Mouse (Mus musculus): ENCODE data around the gene Ccdc34.
A peak's percentile ranks its signal among the peaks of the same experiment; 100 is the strongest.

The Ccdc34 gene

DNA sequence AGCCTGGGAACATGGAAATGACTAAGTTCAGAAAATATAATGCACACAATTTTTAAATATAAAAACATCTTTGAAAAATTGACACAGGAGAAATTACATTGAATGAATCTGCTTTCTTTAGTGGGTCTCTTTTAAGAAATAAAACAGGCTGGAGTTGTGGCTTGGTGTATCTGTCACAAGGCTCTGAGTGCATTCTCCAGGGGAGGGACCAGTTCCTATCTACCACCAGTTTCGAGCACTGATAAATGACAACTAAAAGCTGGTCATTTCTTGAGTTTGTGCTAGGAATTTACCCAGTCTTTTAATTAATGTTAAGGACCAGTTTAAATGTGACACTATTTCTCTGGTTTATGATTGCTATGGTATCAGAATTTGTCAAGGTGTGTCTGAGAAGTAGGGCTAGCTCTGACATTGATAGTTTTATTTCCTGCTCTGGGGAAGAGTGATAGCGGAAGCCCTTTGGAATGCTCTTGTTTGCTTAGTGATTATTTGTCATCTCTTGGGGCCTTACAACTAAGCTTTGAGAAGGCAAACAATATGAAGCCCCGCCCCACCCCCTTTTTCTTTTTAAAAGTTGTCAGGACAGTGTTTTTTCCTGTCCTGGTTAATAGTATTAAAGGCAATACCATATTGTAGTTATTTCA is 11.9 kb upstream of the Ccdc34 start:
- TF ChIP-seq NANOG (IDR thresholded peaks at IDR 0.05; ENCODE audit: borderline replicate concordance, low read length) (no peak), POU5F1 (IDR thresholded peaks at IDR 0.05; ENCODE audit: borderline replicate concordance, low read length) (no peak)
- no peak overlapping the region for H3K4me3 ChIP-seq (replicated peaks; ENCODE audit: low read length)

GRCm38 (mm10) chr2:110007423-110008267 is 10.0 kb upstream of the Ccdc34 start:
- Histone ChIP-seq H3K4me3 (replicated peaks; ENCODE audit: low read length) (no peak overlapping the region), H3K9me3 (ENCODE audit: low read length) (no peaks in the 10 kb centered on the region), H3K36me3 (ENCODE audit: insufficient read depth, low read length) (peaks cover 73% of the 10 kb centered on the region), H3K4me1 (replicated peaks; ENCODE audit: low read depth, low read length) (peaks cover 16% of the 10 kb centered on the region), H3K27me3 (ENCODE audit: insufficient read depth, low read length) (no peaks in the 10 kb centered on the region)
- TF ChIP-seq CTCF (conservative IDR thresholded peaks at IDR 0.05; ENCODE audit: low read length) (no peak), NANOG (IDR thresholded peaks at IDR 0.05; ENCODE audit: borderline replicate concordance, low read length) (no peak), POU5F1 (IDR thresholded peaks at IDR 0.05; ENCODE audit: borderline replicate concordance, low read length) (no peak)

More for the DNA sequence above, 11.9 kb upstream of the Ccdc34 start:
- Histone ChIP-seq H3K27me3 (ENCODE audit: insufficient read depth, low read length) (no peaks in the 10 kb centered on the region), H3K4me1 (replicated peaks; ENCODE audit: low read depth, low read length) (no peaks in the 10 kb centered on the region), H3K9me3 (ENCODE audit: low read length) (no peaks in the 10 kb centered on the region), H3K36me3 (ENCODE audit: insufficient read depth, low read length) (peaks cover 76% of the 10 kb centered on the region)

GRCm38 (mm10) chr2:110009449-110009848 is 8.2 kb upstream of the Ccdc34 start:
- TF ChIP-seq CTCF (conservative IDR thresholded peaks at IDR 0.05; ENCODE audit: low read length), result no peak
- no peak for TF ChIP-seq POU5F1 (IDR thresholded peaks at IDR 0.05; ENCODE audit: borderline replicate concordance, low read length)
- TF ChIP-seq NANOG (IDR thresholded peaks at IDR 0.05; ENCODE audit: borderline replicate concordance, low read length), result no peak
- Histone ChIP-seq H3K4me3 (replicated peaks; ENCODE audit: low read length) (no peak overlapping the region), H3K36me3 (ENCODE audit: insufficient read depth, low read length) (peaks cover 81% of the 10 kb centered on the region), H3K9me3 (ENCODE audit: low read length) (no peaks in the 10 kb centered on the region), H3K27me3 (ENCODE audit: insufficient read depth, low read length) (no peaks in the 10 kb centered on the region), H3K4me1 (replicated peaks; ENCODE audit: low read depth, low read length) (peaks cover 20% of the 10 kb centered on the region)

GRCm38 (mm10) chr2:110012184-110012725 is 5.4 kb upstream of the Ccdc34 start:
- Histone ChIP-seq H3K9me3 (ENCODE audit: low read length) (no peaks in the 10 kb centered on the region), H3K36me3 (ENCODE audit: insufficient read depth, low read length) (peaks cover 53% of the 10 kb centered on the region), H3K4me1 (replicated peaks; ENCODE audit: low read depth, low read length) (peaks cover 25% of the 10 kb centered on the region), H3K4me3 (replicated peaks; ENCODE audit: low read length) (peak overlapping the region; percentile 24; the same call in 1 of the 2 replicates), H3K27me3 (ENCODE audit: insufficient read depth, low read length) (no peaks in the 10 kb centered on the region)
- no peak for TF ChIP-seq NANOG (IDR thresholded peaks at IDR 0.05; ENCODE audit: borderline replicate concordance, low read length)
- TF ChIP-seq POU5F1 (IDR thresholded peaks at IDR 0.05; ENCODE audit: borderline replicate concordance, low read length), result no peak
- TF ChIP-seq CTCF (conservative IDR thresholded peaks at IDR 0.05; ENCODE audit: low read length), result no peak

GRCm38 (mm10) chr2:110017087-110017486 is 530 bp upstream of the Ccdc34 start:
- Histone ChIP-seq H3K9me3 (ENCODE audit: low read length) (no peaks in the 10 kb centered on the region), H3K27me3 (ENCODE audit: insufficient read depth, low read length) (no peaks in the 10 kb centered on the region)

GRCm38 (mm10) chr2:110019656-110020055 is 2.0 kb downstream of the Ccdc34 start:
- H3K4me3 ChIP-seq (replicated peaks; ENCODE audit: low read length), result no peak overlapping the region
- peaks cover 35% of the 10 kb centered on the region for H3K4me1 ChIP-seq (replicated peaks; ENCODE audit: low read depth, low read length)
- H3K36me3 ChIP-seq (ENCODE audit: insufficient read depth, low read length), result peaks cover 35% of the 10 kb centered on the region
- no peaks in the 10 kb centered on the region for H3K27me3 ChIP-seq (ENCODE audit: insufficient read depth, low read length)
- no peak for TF ChIP-seq NANOG (IDR thresholded peaks at IDR 0.05; ENCODE audit: borderline replicate concordance, low read length)
- no peak for TF ChIP-seq POU5F1 (IDR thresholded peaks at IDR 0.05; ENCODE audit: borderline replicate concordance, low read length)
- no peak for TF ChIP-seq CTCF (conservative IDR thresholded peaks at IDR 0.05; ENCODE audit: low read length)
- no peaks in the 10 kb centered on the region for H3K9me3 ChIP-seq (ENCODE audit: low read length)

More at GRCm38 (mm10) chr2:110017087-110017486, 530 bp upstream of the Ccdc34 start:
- Histone ChIP-seq H3K4me1 (replicated peaks; ENCODE audit: low read depth, low read length) (peaks cover 37% of the 10 kb centered on the region), H3K4me3 (replicated peaks; ENCODE audit: low read length) (peak overlapping the region; percentile 91), H3K36me3 (ENCODE audit: insufficient read depth, low read length) (peaks cover 42% of the 10 kb centered on the region)
- no peak for TF ChIP-seq POU5F1 (IDR thresholded peaks at IDR 0.05; ENCODE audit: borderline replicate concordance, low read length)
- no peak for TF ChIP-seq CTCF (conservative IDR thresholded peaks at IDR 0.05; ENCODE audit: low read length)
- TF ChIP-seq NANOG (IDR thresholded peaks at IDR 0.05; ENCODE audit: borderline replicate concordance, low read length), result no peak

GRCm38 (mm10) chr2:110020430-110020829 is 2.8 kb downstream of the Ccdc34 start:
- H3K4me3 ChIP-seq (replicated peaks; ENCODE audit: low read length), result no peak overlapping the region
- H3K36me3 ChIP-seq (ENCODE audit: insufficient read depth, low read length), result peaks cover 35% of the 10 kb centered on the region
- H3K4me1 ChIP-seq (replicated peaks; ENCODE audit: low read depth, low read length), result peaks cover 35% of the 10 kb centered on the region
- no peak for TF ChIP-seq CTCF (conservative IDR thresholded peaks at IDR 0.05; ENCODE audit: low read length)
- no peak for TF ChIP-seq POU5F1 (IDR thresholded peaks at IDR 0.05; ENCODE audit: borderline replicate concordance, low read length)
- no peak for TF ChIP-seq NANOG (IDR thresholded peaks at IDR 0.05; ENCODE audit: borderline replicate concordance, low read length)
- H3K27me3 ChIP-seq (ENCODE audit: insufficient read depth, low read length), result no peaks in the 10 kb centered on the region
- H3K9me3 ChIP-seq (ENCODE audit: low read length), result no peaks in the 10 kb centered on the region

GRCm38 (mm10) chr2:110036265-110036664 is 18.6 kb downstream of the Ccdc34 start:
- Histone ChIP-seq H3K4me1 (replicated peaks; ENCODE audit: low read depth, low read length) (peaks cover 3% of the 10 kb centered on the region; the same call in 1 of the 2 replicates), H3K27me3 (ENCODE audit: insufficient read depth, low read length) (no peaks in the 10 kb centered on the region)
- no peak for TF ChIP-seq NANOG (IDR thresholded peaks at IDR 0.05; ENCODE audit: borderline replicate concordance, low read length)
- no peak for TF ChIP-seq CTCF (conservative IDR thresholded peaks at IDR 0.05; ENCODE audit: low read length)
- no peak for TF ChIP-seq POU5F1 (IDR thresholded peaks at IDR 0.05; ENCODE audit: borderline replicate concordance, low read length)

More at GRCm38 (mm10) chr2:110036265-110036664, 18.6 kb downstream of the Ccdc34 start:
- Histone ChIP-seq H3K9me3 (ENCODE audit: low read length) (no peaks in the 10 kb centered on the region), H3K36me3 (ENCODE audit: insufficient read depth, low read length) (peaks cover 25% of the 10 kb centered on the region), H3K4me3 (replicated peaks; ENCODE audit: low read length) (no peak overlapping the region)

Data from E14TG2a.4 (cell line).